Mouse (Mus musculus) liver, postnatal 0 days (tissue): Measurements from ENCODE around the gene Fgf12.

ENCODE experiments used
- CTCF ChIP-seq: sonication (generic); IDR thresholded peaks from 2 replicates; pipeline ENCODE4 v1.5.1; 2016; ENCODE audit warnings: antibody characterized with exemption, low read depth
- EP300 ChIP-seq: IDR thresholded peaks from 2 replicates; pipeline ENCODE4 v1.6.1; 2016; ENCODE audit warnings: antibody characterized with exemption, low read depth, mild to moderate bottlenecking

GRCm38 (mm10) chr16:28490515-28490914 lies 262.4 kb downstream of the Fgf12 start:
- peak; percentile 78 for TF ChIP-seq CTCF
- TF ChIP-seq EP300, result no peak
